Mouse (Mus musculus) common myeloid progenitor, adult 5-6 weeks (primary cell): ENCODE results near the gene Apoa5. TPM values are rescaled to one million over a fixed set of nuclear protein-coding genes. Genes with fewer than 3 reads are reported as not detected.

Source experiments
- total RNA-seq: library from RNA; stranded (forward); fragments of 200-1000, 187-1606 nt; gene quantifications from 2 replicates; pipeline ENCODE4 v1.2.3, GENCODE M21; 2017

The Apoa5 gene
- total RNA-seq, 1 experiment from 2014 or later: not detected

Other genes starting within 250 kb of the Apoa5 start
- gene Apoa1, start 40.1 kb upstream of the Apoa5 start, total RNA-seq: not detected in 2 replicates
- not detected in 2 replicates for gene Apoc3, start 33.0 kb upstream of the Apoa5 start, total RNA-seq
- gene Apoa4, start 27.9 kb upstream of the Apoa5 start, total RNA-seq: not detected in 2 replicates
- 50.0 and 51.2 TPM in 2 replicates for gene Zpr1, start 4.4 kb downstream of the Apoa5 start, total RNA-seq
- gene Bud13, start 14.4 kb downstream of the Apoa5 start, total RNA-seq: 12.1 and 16.4 TPM in 2 replicates
- gene 4931429L15Rik, start 51.4 kb downstream of the Apoa5 start, total RNA-seq: not detected in 2 replicates